Mouse (Mus musculus) Muller cell, postnatal 12 days (primary cell): Measurements from ENCODE around the gene Art3.

Experiments used
- DNase-seq: peaks from one replicate; pipeline ENCODE4 v3.0.0-alpha.2; 2015; ENCODE audit errors: inconsistent ontology term

Gene Art3

GRCm38 (mm10) chr5:92413271-92413981, 81.8 kb downstream of the Art3 start:
- DNase-seq, result no peak

GRCm38 (mm10) chr5:92413982-92414375, 82.4 kb downstream of the Art3 start:
- DNase-seq, result no peak

- DNase-seq, result no peak
Observed at GRCm38 (mm10) chr5:92424126-92424525, 92.5 kb downstream of the Art3 start.

- no peak for DNase-seq
Observed at GRCm38 (mm10) chr5:92430723-92431122, 99.1 kb downstream of the Art3 start.

GRCm38 (mm10) chr5:92431611-92432010, 100.0 kb downstream of the Art3 start:
- DNase-seq, result no peak

GRCm38 (mm10) chr5:92434070-92434469, 102.4 kb downstream of the Art3 start:
- DNase-seq, result no peak

- no peak for DNase-seq
Observed at GRCm38 (mm10) chr5:92434571-92434985, 103.0 kb downstream of the Art3 start.

- peak; percentile 97 for DNase-seq
Observed at GRCm38 (mm10) chr5:92435025-92435584, 103.5 kb downstream of the Art3 start, which contains the start of gene Nup54. TSS of gene Nup54 (minus strand) at chr5:92435219.

- no peak for DNase-seq
Observed at GRCm38 (mm10) chr5:92438540-92438939, 106.9 kb downstream of the Art3 start.

GRCm38 (mm10) chr5:92441494-92441893, 109.9 kb downstream of the Art3 start:
- DNase-seq, result no peak

GRCm38 (mm10) chr5:92442914-92443313, 111.3 kb downstream of the Art3 start:
- DNase-seq, result no peak

GRCm38 (mm10) chr5:92445016-92445415, 113.4 kb downstream of the Art3 start:
- no peak for DNase-seq

GRCm38 (mm10) chr5:92446736-92447135, 115.1 kb downstream of the Art3 start:
- DNase-seq, result no peak

- DNase-seq, result no peak
Observed at GRCm38 (mm10) chr5:92452876-92453275, 121.2 kb downstream of the Art3 start.

GRCm38 (mm10) chr5:92457410-92457809, 125.8 kb downstream of the Art3 start:
- DNase-seq, result no peak

GRCm38 (mm10) chr5:92458726-92459125, 127.1 kb downstream of the Art3 start:
- DNase-seq, result no peak

- DNase-seq, result peak; percentile 16
Observed at GRCm38 (mm10) chr5:92461321-92461720, 129.7 kb downstream of the Art3 start.
